Mouse (Mus musculus): ENCODE measurements at regions not wholly inside any gene's neighbourhood (a gene's known extent, or its start where the extent isn't known, plus 50 kb on each side); places are given as distances from the start of the nearest gene placed in this dataset.
"Not testable (repeated sequence)": the region's sequence is repeated elsewhere in the genome, so short reads cannot be mapped to it uniquely, and the experiment has no call there.

DNA sequence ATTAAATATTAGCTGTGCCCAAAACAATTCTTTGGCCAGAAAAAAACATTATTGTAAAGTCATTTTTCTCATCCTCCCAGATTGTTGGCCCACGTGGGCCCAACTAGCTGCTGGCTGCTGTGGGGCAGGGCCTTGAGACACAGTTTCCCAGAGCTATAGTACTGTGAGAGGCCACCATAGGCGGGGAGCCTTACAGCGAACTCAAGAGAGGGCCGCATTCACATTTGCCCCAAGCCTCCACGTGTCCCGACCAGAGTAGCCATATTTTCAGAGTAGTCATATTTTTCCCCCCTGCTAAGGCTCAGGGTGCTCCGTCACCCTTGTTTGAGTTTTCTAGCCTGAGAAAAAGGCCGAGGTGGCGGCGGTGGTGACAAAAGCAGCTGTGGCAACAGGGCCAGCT is 826.3 kb downstream of the Dad1 start:
- not testable (repeated sequence) for DNase-seq (ENCODE audit: low read depth)

GRCm38 (mm10) chr14:53416955-53417354 is 836.9 kb downstream of the Dad1 start:
- peak; percentile 36 for DNase-seq (ENCODE audit: low read depth)

DNA sequence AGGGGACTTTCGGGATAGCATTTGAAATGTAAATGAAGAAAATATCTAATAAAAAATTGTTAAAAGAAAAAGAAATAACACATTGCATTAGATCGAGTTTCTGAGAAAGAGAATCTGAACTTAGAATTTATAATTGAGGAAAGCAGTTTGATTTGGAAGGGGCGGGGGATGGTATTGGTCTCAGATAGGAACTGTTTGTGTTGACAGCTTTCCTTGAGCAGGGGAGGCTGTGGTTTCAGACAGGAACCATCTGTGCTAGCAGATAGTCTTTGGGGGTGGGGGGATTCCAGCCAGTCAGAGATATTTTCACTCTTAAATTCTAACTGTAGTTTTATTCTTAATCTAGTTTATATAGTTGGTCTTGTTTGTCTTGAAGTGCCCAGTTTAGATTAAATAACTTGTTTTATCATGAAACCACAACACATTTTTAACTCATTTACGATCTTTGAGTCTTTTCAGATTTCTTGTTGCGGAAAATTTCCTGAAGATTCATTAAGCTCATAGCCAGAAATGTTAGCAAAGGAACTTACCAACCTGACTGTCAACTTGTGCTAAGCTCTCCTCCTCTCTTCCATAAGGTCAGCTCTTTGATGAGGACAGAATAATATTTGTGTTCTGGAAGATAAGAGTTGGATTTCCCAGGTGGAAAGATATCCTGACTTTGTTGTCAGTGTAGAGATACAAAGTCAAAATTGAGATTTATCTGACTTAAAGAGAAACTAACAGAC is 846.2 kb downstream of the Dad1 start:
- peak; percentile 17 for DNase-seq (ENCODE audit: low read depth)

GRCm38 (mm10) chr14:53390307-53390706 is 863.6 kb downstream of the Dad1 start:
- DNase-seq (ENCODE audit: low read depth) = not testable (repeated sequence)

GRCm38 (mm10) chr14:53374591-53374990 is 879.0 kb upstream of the Olfr1507 start:
- not testable (repeated sequence) for DNase-seq (ENCODE audit: low read depth)

DNA sequence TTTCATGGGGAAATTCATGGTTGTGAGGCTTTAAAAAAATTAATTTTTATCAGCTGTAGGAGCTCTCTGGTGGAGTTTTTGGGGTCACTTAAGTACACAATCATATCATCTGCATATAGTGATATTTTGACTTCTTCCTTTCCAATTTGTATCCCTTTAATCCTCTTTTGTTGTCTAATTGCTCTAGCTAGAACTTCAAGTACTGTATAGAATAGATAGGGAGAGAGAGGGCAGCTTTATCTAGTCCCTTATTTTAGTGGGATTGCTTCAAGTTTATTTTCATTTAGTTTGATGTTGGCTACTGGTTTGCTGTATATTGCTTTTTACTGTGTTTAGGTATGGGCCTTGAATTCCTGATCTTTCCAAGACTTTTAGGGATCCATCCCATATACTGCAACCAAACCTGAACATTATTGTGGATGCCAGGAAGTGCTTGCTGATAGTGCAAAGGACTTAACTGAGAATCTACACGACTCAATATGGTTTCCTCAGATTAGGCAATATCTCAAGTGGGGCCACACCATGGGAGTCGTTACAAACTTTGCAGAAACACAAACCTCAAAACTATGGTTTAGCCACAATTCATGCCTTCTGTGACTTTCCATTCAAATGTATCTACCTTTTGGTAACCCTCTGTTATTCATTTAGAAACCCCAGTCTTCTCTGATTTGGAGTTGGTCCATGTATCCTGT is 878.4 kb upstream of the Olfr1507 start:
- not testable (repeated sequence) for DNase-seq (ENCODE audit: low read depth)

DNA sequence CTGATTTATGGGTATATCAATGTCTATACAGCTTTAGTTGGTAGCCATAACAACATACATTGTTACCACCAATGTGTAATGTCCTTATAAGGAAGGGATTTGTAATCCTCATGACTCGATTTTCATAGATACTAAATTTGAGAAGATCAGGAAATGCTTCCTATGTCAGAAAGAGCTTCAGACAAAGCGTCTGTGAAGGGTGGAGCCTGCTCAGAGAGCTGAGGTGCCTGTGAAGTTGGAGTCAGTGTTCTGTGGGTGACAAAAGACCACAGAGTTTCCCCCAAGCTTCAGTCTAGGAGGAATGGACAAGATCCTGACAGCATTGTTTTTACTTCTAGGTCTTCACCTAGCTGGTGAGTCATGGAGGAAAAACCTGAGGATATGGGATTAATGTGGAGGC is 874.2 kb upstream of the Olfr1507 start:
- peak; percentile 26 for DNase-seq (ENCODE audit: low read depth)

DNA sequence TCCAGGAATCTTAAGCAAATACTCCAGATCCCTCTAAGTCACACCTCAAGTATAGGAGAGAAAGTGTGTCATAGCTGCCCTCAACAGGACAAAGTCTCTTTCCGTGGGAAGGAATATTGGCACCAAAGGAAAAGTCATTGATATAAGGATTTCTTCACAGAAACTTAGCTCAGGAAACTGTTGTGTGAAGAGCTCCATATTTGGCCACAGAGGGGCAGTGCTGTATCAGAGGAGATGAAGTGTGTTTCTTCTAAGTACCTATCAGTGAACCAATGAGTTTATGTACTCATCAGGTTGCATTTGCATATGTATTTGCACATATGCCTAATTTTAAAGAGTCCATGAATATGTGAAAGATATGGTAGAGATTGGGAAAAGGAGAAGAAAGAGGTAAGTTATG is 871.9 kb upstream of the Olfr1507 start:
- not testable (repeated sequence) for DNase-seq (ENCODE audit: low read depth)

DNA sequence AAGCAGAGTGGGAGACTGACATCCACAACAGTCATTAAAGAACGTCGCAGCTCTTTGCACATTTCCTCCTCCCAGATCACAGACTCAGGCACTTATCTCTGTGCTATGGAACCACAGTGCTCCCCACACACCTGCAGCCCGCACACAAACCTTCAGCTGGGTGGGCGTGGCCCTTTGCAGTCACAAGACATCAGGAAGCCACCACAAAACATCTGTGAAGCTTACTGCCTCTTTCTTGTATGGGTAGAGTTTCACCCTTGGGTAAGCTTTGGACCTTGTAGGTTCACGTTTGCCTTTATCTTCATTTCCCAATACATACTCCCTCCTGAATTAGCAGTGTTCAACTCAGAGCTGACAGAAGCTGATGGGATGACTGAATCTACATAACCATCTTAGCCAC is 868.4 kb upstream of the Olfr1507 start:
- DNase-seq (ENCODE audit: low read depth) = peak; percentile 48

DNA sequence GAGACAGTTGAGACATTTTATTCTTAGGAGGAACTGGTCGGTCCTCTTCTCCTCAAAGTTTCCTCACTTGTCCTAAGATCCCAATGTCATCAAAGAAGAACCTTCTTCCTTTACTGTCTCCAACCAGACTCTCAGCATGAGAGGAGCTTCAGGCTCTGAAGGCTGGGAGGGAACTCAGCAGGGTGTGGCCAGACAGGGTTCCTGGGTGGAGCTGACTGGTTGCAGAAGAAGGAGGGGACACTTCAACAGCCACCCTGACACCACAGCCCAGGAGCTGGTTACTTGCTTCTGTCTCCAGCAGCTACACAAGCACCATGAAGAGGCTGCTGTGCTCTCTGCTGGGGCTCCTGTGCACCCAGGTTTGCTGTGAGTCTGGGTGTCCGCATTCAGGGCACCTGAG is 866.5 kb upstream of the Olfr1507 start:
- not testable (repeated sequence) for DNase-seq (ENCODE audit: low read depth)

GRCm38 (mm10) chr14:53357498-53357897 is 861.9 kb upstream of the Olfr1507 start:
- DNase-seq (ENCODE audit: low read depth) = not testable (repeated sequence)

DNA sequence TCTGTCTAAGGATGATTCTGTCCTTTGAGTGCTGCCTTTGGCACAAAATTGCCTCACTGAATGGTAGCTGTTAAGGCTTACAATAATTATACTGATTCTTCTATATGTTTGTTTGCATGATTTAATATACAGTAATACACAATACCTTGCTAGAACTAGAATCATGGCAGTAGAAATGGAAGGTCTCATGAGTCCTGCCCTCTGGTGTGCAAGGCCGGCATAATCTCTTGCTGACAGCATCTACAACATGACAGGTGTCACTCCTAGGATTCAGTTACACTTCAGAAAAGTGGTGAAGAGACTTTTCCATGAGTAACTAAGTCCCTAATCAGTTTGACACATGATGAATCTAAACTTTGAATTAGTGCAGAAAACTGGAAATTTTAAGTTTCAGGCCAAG is 861.2 kb upstream of the Olfr1507 start:
- DNase-seq (ENCODE audit: low read depth) = not testable (repeated sequence)

GRCm38 (mm10) chr14:53351457-53351856 is 855.9 kb upstream of the Olfr1507 start:
- peak; percentile 39 for DNase-seq (ENCODE audit: low read depth)

DNA sequence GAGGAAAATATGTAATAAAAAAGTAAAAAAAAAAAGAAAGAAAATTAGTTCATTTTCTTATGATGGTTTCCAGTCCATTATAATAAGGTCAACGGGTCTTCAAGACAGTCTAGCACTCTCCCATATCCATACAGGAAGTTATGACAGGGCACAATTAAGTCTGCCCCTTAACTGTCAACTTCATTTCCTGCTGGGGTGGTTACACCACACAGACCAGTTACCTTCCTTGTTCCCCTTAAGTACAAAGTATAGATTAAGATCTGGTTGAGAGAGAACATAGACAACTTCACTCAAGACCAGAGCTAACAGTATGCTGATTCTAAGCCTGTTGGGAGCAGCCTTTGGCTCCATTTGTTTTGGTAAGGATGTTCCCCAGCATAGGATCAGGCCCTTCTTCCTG is 855.2 kb upstream of the Olfr1507 start:
- DNase-seq (ENCODE audit: low read depth) = not testable (repeated sequence)

DNA sequence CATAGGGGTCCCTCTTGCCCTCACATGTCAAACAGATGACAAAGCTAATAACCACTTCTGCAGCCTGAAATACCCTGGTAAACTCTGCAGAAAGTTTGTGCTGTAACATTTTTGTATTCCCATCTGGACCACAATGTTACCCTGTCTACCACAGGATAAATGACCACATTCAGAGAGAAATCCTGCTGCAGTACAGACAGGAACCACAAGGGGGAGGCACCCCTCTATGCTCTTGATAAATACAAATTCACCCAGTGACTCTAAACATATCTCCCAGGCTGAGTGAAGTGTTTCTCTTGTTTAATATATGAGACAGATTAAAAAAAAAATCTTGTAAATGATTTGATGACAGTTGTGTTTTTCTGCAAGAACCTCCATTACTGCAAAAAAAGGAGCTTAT is 853.6 kb upstream of the Olfr1507 start:
- DNase-seq (ENCODE audit: low read depth) = peak; percentile 38

DNA sequence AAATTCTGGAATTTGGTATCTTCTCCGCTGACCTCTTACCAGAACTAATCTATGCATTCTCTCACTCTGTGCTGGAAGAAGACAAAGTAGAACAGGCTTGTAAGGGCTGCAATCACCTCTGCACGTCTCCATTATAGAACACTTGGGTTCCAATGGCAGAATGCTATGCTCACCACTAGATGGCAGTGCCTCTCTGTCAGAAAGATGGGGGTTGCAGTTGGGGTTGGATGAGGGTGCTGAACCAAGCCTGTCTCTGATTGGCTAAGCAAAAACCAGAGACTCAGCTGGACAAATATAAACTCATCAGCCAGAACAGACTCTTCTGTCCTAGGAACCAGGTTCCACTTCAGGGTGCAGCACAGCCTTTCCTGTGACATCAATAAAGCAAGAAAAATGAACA is 850.0 kb upstream of the Olfr1507 start:
- DNase-seq (ENCODE audit: low read depth) = peak; percentile 45

- DNase-seq (ENCODE audit: low read depth) = not testable (repeated sequence)
Measured at GRCm38 (mm10) chr14:53343849-53344248, 848.3 kb upstream of the Olfr1507 start.

DNA sequence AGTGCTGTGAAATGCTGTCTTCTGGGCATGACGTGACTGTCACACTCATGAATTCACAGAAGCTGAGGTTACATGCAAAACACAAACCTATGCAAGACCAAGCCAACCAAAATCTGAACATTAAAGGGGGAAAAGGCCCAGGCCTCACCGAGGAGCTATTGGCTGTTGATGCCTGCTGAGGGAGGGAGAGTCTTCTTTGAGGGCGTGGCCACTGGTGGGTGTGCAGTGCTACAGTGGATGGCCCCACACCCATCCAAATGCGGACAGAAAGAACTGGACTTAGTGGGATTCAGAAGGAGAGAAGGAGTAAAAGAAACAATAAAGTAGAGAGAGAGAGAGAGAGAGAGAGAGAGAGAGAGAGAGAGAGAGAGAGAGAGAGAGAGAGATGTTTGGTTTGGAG is 843.6 kb upstream of the Olfr1507 start:
- not testable (repeated sequence) for DNase-seq (ENCODE audit: low read depth)

GRCm38 (mm10) chr14:53337446-53337845 is 841.9 kb upstream of the Olfr1507 start:
- not testable (repeated sequence) for DNase-seq (ENCODE audit: low read depth)

- not testable (repeated sequence) for DNase-seq (ENCODE audit: low read depth)
Measured at GRCm38 (mm10) chr14:53336705-53337104, 841.2 kb upstream of the Olfr1507 start.

DNA sequence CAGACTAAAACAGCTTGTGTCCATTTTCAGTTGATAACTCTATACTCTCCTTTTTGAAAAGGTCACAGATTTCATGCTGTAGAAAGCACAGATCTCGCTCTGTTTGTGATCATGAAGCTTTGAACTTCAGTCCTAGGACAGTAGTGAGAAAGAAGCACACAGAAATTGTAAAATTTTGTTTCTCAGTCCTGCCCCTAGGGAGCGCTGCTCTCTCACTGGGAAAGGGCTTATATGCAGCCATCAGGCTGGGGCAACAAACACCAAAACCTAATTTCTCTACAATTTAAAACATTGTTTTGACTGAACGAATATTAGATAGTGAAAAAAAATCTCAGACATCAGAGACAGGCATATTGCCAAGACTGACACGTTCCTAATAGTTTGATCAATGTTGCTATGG is 838.9 kb upstream of the Olfr1507 start:
- DNase-seq (ENCODE audit: low read depth) = not testable (repeated sequence)

DNA sequence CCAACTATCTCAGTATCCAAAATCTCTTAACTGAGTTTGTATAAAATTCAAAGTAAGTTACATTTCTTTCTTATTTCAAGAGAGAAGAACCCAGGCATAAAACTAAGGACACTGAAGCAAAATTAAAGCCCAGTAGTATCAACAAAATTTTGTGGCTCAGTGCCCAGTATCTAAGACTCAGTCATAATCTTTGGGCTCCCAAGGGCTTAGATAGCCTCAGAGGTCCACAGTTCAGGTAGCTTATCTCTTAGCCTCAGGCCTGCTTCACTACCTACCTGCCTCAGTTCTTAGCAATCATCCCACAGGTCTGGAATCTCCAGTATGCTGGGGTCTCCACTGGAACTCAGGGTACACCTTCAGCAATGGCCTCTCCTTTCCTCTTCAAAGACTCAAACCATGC is 835.6 kb upstream of the Olfr1507 start:
- not testable (repeated sequence) for DNase-seq (ENCODE audit: low read depth)

DNA sequence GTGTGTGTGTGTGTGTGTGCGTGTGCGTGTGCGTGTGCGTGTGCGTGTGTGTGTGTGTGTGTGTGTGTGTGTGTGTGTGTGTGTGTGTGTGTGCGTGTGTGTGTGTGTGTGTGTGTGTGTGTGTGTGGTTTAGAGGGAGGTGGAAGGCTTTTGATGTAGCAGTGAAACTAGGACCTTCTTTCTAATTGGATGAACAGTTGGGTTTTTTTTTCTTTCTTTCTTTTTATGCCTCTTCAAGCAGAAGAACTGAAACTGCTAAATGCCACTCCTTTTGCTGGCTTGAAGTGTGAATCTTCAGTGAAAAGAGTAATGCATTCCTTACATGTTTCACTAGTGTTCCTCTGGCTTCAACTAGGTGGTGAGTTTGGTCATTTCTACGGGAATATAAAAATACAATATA is 828.8 kb upstream of the Olfr1507 start:
- not testable (repeated sequence) for DNase-seq (ENCODE audit: low read depth)
